Mouse (Mus musculus): ENCODE measurements around the gene Grb14.
A peak's percentile ranks its signal among the peaks of the same experiment; 100 is the strongest.

The Grb14 gene

GRCm38 (mm10) chr2:65024887-65025286 is at the start of gene Grb14:
Gene Grb14, minus strand, starts transcription at chr2:65024987.
- DNase-seq (ENCODE audit: low read depth, low spot score) = no peak

- DNase-seq (ENCODE audit: low read depth, low spot score) = no peak
These were observed 47.4 kb upstream of the Grb14 start for GRCm38 (mm10) chr2:65072205-65072604.

- DNase-seq (ENCODE audit: low read depth, low spot score) = no peak
These were observed 29.0 kb upstream of the Grb14 start for GRCm38 (mm10) chr2:65053764-65054163.

- peak; percentile 38 for DNase-seq (ENCODE audit: low read depth, low spot score)
These were observed 27.6 kb upstream of the Grb14 start for GRCm38 (mm10) chr2:65052191-65053012.

GRCm38 (mm10) chr2:65050776-65051175 is 26.0 kb upstream of the Grb14 start:
- DNase-seq (ENCODE audit: low read depth, low spot score) = no peak

- DNase-seq (ENCODE audit: low read depth, low spot score) = no peak
These were observed 23.6 kb upstream of the Grb14 start for GRCm38 (mm10) chr2:65048234-65049017.

- DNase-seq (ENCODE audit: low read depth, low spot score) = no peak
These were observed 13.4 kb upstream of the Grb14 start for GRCm38 (mm10) chr2:65038164-65038563.

- DNase-seq (ENCODE audit: low read depth, low spot score) = no peak
These were observed 12.8 kb upstream of the Grb14 start for GRCm38 (mm10) chr2:65037546-65037945.

GRCm38 (mm10) chr2:65022363-65023240 is 2.2 kb downstream of the Grb14 start:
- DNase-seq (ENCODE audit: low read depth, low spot score) = peak; percentile 52

GRCm38 (mm10) chr2:65021691-65022362 is 3.0 kb downstream of the Grb14 start:
- DNase-seq (ENCODE audit: low read depth, low spot score) = peak; percentile 42

GRCm38 (mm10) chr2:65017375-65017774 is 7.4 kb downstream of the Grb14 start:
- DNase-seq (ENCODE audit: low read depth, low spot score) = peak; percentile 22

GRCm38 (mm10) chr2:65014552-65014951 is 10.2 kb downstream of the Grb14 start:
- no peak for DNase-seq (ENCODE audit: low read depth, low spot score)

GRCm38 (mm10) chr2:65010105-65010504 is 14.7 kb downstream of the Grb14 start:
- no peak for DNase-seq (ENCODE audit: low read depth, low spot score)

- DNase-seq (ENCODE audit: low read depth, low spot score) = no peak
These were observed 17.4 kb downstream of the Grb14 start for GRCm38 (mm10) chr2:65007396-65007795.

GRCm38 (mm10) chr2:65005044-65005443 is 19.7 kb downstream of the Grb14 start:
- DNase-seq (ENCODE audit: low read depth, low spot score) = no peak

- DNase-seq (ENCODE audit: low read depth, low spot score) = peak; percentile 61
These were observed 21.4 kb downstream of the Grb14 start for GRCm38 (mm10) chr2:65003433-65003832.

- DNase-seq (ENCODE audit: low read depth, low spot score) = no peak
These were observed 22.2 kb downstream of the Grb14 start for GRCm38 (mm10) chr2:65002631-65003030.

GRCm38 (mm10) chr2:64995048-64995447 is 29.7 kb downstream of the Grb14 start:
- DNase-seq (ENCODE audit: low read depth, low spot score) = no peak

GRCm38 (mm10) chr2:64989426-64990187 is 35.2 kb downstream of the Grb14 start:
- no peak for DNase-seq (ENCODE audit: low read depth, low spot score)

GRCm38 (mm10) chr2:64987782-64988181 is 37.0 kb downstream of the Grb14 start:
- no peak for DNase-seq (ENCODE audit: low read depth, low spot score)

Data from 3T3-L1 (cell line).